Comparison of ENCODE assay signal across 8 mouse cellular contexts in genomic region chr13:43182465-43183201, GRCm38 (mm10). TPM values are rescaled to one million over a fixed set of nuclear protein-coding genes. Genes with fewer than 3 reads are reported as not detected.
DNase-seq lines count a peak whose midpoint lies in the region; ATAC-seq and TF ChIP-seq lines count a peak whose summit lies in the region.

No protein-coding gene starts in this region.

- peak overlapping the region; percentile 44 for H3K4me2 ChIP-seq in forebrain, embryonic 12.5 days

- H3K9me3 ChIP-seq in forebrain, embryonic 12.5 days: no peaks in the 10 kb centered on the region

- intact Hi-C loops in heart, postnatal 14 days (cut with DNase I): loop anchor here (5.0 kb wide), 4 partner anchors 120 to 365 kb away; partner anchors contain the start of genes Gfod1 and Nol7

- peaks cover 14% of the 10 kb centered on the region for H3K27me3 ChIP-seq in forebrain, embryonic 12.5 days

- WGBS in forebrain, embryonic 12.5 days: 11% methylated on average over 14 of the region's 14 CpGs
- WGBS in lung, adult 2 months: 16% methylated on average over 14 of the region's 14 CpGs
- WGBS in olfactory bulb, adult 2 months: 7% methylated on average over 14 of the region's 14 CpGs

- peaks cover 12% of the 10 kb centered on the region; the same call in 1 of the 2 replicates for H3K4me1 ChIP-seq in forebrain, embryonic 12.5 days
- no peaks in the 10 kb centered on the region for H3K4me1 ChIP-seq in lung, adult 2 months (ENCODE audit: control insufficient read depth, insufficient read depth, low read length)
- peaks cover 6% of the 10 kb centered on the region; the same call in 1 of the 2 replicates for H3K4me1 ChIP-seq in olfactory bulb, adult 2 months (ENCODE audit: control insufficient read depth, insufficient read depth, low read length)

- 0 out of 2 replicates have a peak overlapping the region, but pooled peaks have one; percentile 9 for H3K9ac ChIP-seq in forebrain, embryonic 12.5 days

- peak overlapping the region; percentile 54; the same call in 1 of the 2 replicates for H3K27ac ChIP-seq in forebrain, embryonic 12.5 days
- H3K27ac ChIP-seq in olfactory bulb, adult 2 months (ENCODE audit: insufficient read depth, low read depth, low read length): no peak overlapping the region

- no peak for TF ChIP-seq POLR2A in lung, adult 2 months (IDR thresholded peaks at IDR 0.05; ENCODE audit: borderline replicate concordance, extremely low read depth, low read depth, low read length)
- no peak for TF ChIP-seq POLR2A in olfactory bulb, adult 2 months (IDR thresholded peaks at IDR 0.05; ENCODE audit: insufficient read depth, low read depth, low read length)

- peak; percentile 53 for DNase-seq in c-Kit-negative CD71-positive TER-119-positive erythroid progenitor cells, embryonic 14.5 days (ENCODE audit: low read depth, low spot score)
- DNase-seq in heart, postnatal 14 days: peak; percentile 87 to 92
- DNase-seq in layer of hippocampus, adult 11-12 months (ENCODE audit: low spot score): peak; percentile 87
- DNase-seq in lung, adult 2 months: peak; percentile 81
- DNase-seq in thymus, adult 18-20 months: peak; percentile 32 to 42

- H3K36me3 ChIP-seq in forebrain, embryonic 12.5 days (replicated peaks): no peaks in the 10 kb centered on the region

- H3K4me3 ChIP-seq in forebrain, embryonic 12.5 days (replicated peaks): peak overlapping the region; percentile 24
- H3K4me3 ChIP-seq in lung, adult 2 months (replicated peaks; ENCODE audit: extremely low read depth, low read depth, low read length): no peak overlapping the region
- no peak overlapping the region for H3K4me3 ChIP-seq in olfactory bulb, adult 2 months (ENCODE audit: insufficient read depth, low read depth, low read length)

- peak; percentile 85 for ATAC-seq in CD4-positive, CD25-positive, alpha-beta regulatory T cell, adult 4 months
- ATAC-seq in forebrain, embryonic 12.5 days (ENCODE audit: low FRiP score): peak; percentile 76

- peak; percentile 98 for TF ChIP-seq CTCF in lung, adult 2 months (IDR thresholded peaks at IDR 0.05; ENCODE audit: insufficient read depth, low read length)
- peak; percentile 39 for TF ChIP-seq CTCF in olfactory bulb, adult 2 months (IDR thresholded peaks at IDR 0.05; ENCODE audit: insufficient read depth, low read depth, low read length)

RNA-seq across cellular contexts. Expression of gene Tbc1d7, which starts 11.3 kb away (rescaled TPM):
- 10 to 100 TPM in 1 of 2 experiments, 1 to 10 TPM in 1; 9.8 to 16.0 TPM for polyA plus RNA-seq in CD4-positive, CD25-positive, alpha-beta regulatory T cell, adult 4 months (2017; shearing (Covaris generic))
- polyA plus RNA-seq in forebrain, embryonic 12.5 days (2016; fragmentation: Nextera tagmentation; extraction: Ambion mirVana): 74.0 and 75.4 TPM in 2 replicates
- 10 to 100 TPM; 29.7 to 35.3 TPM for total RNA-seq in heart, postnatal 14 days (2021)
- 8.1 and 16.5 TPM in 2 replicates for polyA plus RNA-seq in lung, adult 2 months (2012; rRNA removed)
- polyA plus RNA-seq in olfactory bulb, adult 2 months (2012; ENCODE audit: insufficient read depth, insufficient read length, low replicate concordance, missing spikeins): not detected in 2 replicates

Comparison
In these comparisons a context has a peak if more than half of its experiments do, and no peak if none do; other contexts are left out.
1. DNase-seq: peak in every context shown above with its lines; median percentile 90 in heart, postnatal 14 days; 87 in layer of hippocampus, adult 11-12 months; 81 in lung, adult 2 months; 53 in c-Kit-negative CD71-positive TER-119-positive erythroid progenitor cells, embryonic 14.5 days; 37 in thymus, adult 18-20 months.